Mouse (Mus musculus) neutrophil, adult 65 days (primary cell): ENCODE data around the gene Pcsk2. TPM values are rescaled to one million over a fixed set of nuclear protein-coding genes. Genes with fewer than 3 reads are reported as not detected.

Experiments
- total RNA-seq: library from RNA; stranded (reverse); gene quantifications from 2 replicates; pipeline ENCODE4 v1.2.4, GENCODE M21; 2023

Gene Pcsk2
- not detected in 2 replicates for total RNA-seq

GRCm38 (mm10) chr2:143545758-143546246 lies at the start of gene Pcsk2:
Gene Pcsk2 (plus strand): TSS chr2:143546156.

GRCm38 (mm10) chr2:143862484-143863231 lies 316.7 kb downstream of the Pcsk2 start, which contains the start of gene Bfsp1:
Gene Bfsp1 (minus strand): TSS chr2:143863173.

